Mouse (Mus musculus): ENCODE measurements around the gene Gmppb.

- no peak for TF ChIP-seq CTCF (conservative IDR thresholded peaks at IDR 0.05; ENCODE audit: low read length)
- no peak for TF ChIP-seq POU5F1 (IDR thresholded peaks at IDR 0.05; ENCODE audit: borderline replicate concordance, low read length)
Measured at GRCm38 (mm10) chr9:108090611-108091120, 41.6 kb downstream of the Gmppb start.
